Mouse (Mus musculus) T-helper 2 cell (primary cell): ENCODE measurements around the gene Cmtm4.
"Not testable (repeated sequence)": the region's sequence is repeated elsewhere in the genome, so short reads cannot be mapped to it uniquely, and the experiment has no call there.

Source experiments
- in situ Hi-C: fragments of 300-600 bp; cut with MboI, MseI; formaldehyde crosslinking; loops from one replicate; pipeline ENCODE4 v1.15.1; 2025; ENCODE audit warnings: high pct_unique_total_duplicates

Cmtm4 gene

DNA sequence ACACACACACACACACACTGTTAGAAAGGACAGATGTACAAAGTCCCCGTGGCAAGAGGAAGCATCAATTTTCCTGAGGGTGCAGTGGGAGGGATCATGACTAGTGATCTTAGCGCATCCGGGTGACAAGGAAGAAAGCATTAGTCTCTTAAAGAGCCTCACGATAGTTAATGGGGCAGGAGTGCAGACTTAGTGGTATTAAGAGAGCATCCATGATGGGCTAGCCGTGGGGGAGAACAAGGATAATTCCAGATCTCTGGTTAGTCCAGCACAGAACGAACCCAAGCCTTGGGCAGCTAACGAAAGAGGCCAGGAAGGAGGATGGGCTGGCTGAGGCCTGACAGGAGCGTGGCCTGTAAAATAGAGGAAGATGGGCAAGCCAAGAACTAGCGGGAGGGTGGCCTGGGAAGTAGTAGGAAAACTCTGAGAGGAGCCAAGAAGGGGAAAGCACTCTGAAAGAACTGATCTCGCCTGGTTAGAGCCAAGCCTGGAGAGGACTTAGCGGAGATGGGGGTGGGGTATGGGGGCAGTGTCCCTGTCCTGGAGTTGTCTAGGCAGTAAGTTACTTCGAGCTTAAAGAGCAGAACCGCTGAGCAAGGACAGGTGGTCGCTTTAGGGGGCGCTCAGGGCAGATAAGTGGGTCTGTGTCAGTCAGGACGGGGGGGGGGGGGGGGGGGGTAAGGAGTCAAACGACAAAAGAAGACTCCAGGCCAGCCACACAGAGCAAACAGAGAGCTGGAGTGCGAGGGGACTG is 56.2 kb downstream of the Cmtm4 start, which contains the start of gene Cmtm3:
Gene Cmtm3, plus strand, starts transcription at position 182 of the 754 bp plus-strand sequence.
- in situ Hi-C loops: no loop called here

GRCm38 (mm10) chr8:104337890-104338289 is 57.7 kb downstream of the Cmtm4 start:
- in situ Hi-C loops: no loop called here

GRCm38 (mm10) chr8:104336806-104337205 is 58.8 kb downstream of the Cmtm4 start:
- in situ Hi-C loops: no loop called here

GRCm38 (mm10) chr8:104334196-104334595 is 61.4 kb downstream of the Cmtm4 start:
- in situ Hi-C loops: no loop called here

- in situ Hi-C loops: no loop called here
Measured at GRCm38 (mm10) chr8:104333786-104334185, 61.8 kb downstream of the Cmtm4 start.

DNA sequence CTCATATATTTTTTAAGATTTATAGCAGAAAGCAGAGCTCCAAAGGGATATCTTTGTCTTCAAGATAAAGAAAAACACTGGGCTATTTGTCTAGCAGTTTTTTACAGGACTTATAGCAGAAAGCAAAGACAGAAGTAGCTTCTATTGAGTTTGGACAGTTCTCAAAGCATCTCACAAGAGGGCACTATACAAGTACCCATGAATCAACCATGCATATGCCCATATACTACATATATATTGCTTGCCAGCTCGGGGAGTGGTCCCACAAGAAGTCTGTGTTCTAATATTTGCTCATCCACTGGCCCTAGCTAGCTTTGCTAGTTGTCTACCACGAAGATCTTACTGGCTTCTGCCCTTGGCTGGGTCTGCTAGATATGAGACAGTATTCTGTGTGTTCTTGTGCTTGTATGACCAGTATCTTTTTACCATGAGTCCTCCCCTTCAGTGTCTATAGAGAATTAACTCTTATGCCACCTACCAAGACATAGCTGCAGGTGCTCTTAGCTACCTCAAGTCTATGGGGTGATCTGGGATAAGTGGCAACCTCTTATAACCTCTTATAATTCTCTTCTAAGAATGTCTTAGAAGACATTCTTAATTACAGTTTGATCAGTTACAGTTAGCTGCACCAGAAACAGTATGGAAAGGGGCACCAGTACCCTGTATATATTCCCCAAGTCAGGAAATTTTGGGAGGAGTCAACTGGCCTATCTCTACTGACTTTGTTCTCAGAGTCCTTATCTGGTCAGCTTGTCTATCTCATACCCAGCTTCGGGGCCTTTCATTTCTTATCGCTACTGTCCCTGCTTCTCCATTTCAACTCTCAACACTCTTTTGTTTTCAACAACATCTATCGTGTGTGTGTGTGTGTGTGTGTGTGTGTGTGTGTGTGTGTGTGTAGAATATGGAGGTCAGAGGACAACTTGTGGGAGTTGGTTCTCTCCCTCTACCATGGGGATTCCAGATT is 62.7 kb downstream of the Cmtm4 start:
- in situ Hi-C loops: no loop called here

GRCm38 (mm10) chr8:104321930-104322329 is 73.7 kb downstream of the Cmtm4 start, which contains the start of gene Cmtm2b:
Gene Cmtm2b, plus strand, starts transcription at chr8:104322230.
- in situ Hi-C loops: not testable (repeated sequence)

DNA sequence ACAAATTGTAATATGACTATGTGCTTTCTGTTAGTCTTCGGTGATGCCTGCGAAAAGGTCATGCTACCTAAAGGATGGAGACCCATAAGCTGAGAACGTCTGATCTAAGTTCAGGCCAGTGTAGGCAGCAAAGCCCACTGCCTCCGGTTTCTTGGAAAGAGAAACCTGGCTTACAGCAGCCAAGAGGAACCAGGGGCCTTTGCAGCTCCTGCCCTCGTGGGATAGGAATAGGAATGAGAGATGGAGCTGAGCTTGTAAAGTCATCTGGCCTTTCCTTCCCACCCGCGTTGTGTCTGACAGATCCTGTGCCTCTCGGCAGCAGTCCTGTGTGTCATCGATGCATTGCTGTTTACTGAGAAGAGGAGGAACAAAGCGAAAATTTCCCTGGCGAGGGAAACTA is 74.3 kb downstream of the Cmtm4 start, which contains the start of gene Gm11020:
Gene Gm11020, plus strand, starts transcription at position 301 of the 400 bp plus-strand sequence.
- in situ Hi-C loops: not testable (repeated sequence)

GRCm38 (mm10) chr8:104313311-104313710 is 82.3 kb downstream of the Cmtm4 start:
- in situ Hi-C loops: no loop called here

GRCm38 (mm10) chr8:104312023-104312422 is 83.6 kb downstream of the Cmtm4 start:
- in situ Hi-C loops: not testable (repeated sequence)

GRCm38 (mm10) chr8:104309441-104310155 is 86.0 kb downstream of the Cmtm4 start, which contains the start of the genes Gm45711 and Cmtm1:
Gene Gm45711, minus strand, starts transcription at chr8:104310081.
Gene Cmtm1, minus strand, starts transcription at chr8:104310145.
- in situ Hi-C loops: not testable (repeated sequence)

DNA sequence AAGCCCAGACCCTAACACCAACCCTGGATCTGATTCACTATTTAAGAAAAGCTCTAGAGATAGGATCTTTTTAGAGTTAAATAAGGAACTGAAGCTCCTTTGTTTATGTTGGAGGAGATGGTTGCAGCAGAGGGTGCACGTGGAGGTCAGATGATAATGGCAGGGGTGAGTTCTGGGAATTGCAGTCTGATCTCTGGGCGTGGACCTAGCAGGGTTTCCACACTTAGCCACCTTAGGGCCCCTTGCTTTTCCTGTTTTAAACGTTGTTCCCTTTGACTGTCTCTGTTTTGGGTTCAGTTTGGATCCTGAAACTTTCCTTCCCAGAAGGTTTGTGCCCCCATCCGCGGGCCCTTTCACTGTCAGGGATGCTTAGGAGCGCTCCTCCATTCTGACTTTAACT is 87.3 kb downstream of the Cmtm4 start:
- in situ Hi-C loops: not testable (repeated sequence)

DNA sequence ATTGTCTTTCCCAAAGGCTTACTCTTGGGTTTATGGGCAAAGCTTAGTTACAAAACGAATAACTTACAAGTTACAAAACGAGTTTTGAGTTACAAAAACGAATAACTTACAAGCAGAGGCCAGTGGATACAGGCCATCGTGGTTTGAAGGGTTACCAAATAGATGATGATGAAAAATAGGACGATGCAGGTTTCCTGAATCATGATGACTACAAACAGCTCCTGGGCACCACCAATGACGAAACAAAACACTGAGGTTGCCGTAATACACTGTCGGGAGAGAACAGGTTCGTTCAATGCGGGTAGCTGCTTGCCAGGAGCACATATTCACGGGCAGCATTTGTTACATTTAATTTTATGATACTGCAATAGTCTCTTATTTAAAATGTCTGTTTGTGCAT is 90.6 kb downstream of the Cmtm4 start:
- in situ Hi-C loops: no loop called here

GRCm38 (mm10) chr8:104302536-104302935 is 93.1 kb downstream of the Cmtm4 start:
- in situ Hi-C loops: not testable (repeated sequence)

- in situ Hi-C loops: not testable (repeated sequence)
Measured at GRCm38 (mm10) chr8:104301577-104301976, 94.0 kb downstream of the Cmtm4 start.
